In genomic region chr12:37633286-37633685, GRCm38 (mm10) we compare ENCODE assay signal across 21 mouse cellular contexts.
DNase-seq lines count a peak whose midpoint lies in the region; ATAC-seq lines count a peak whose summit lies in the region.
"Had no signal": no experiment of that assay in that cellular context is flagged by ENCODE, and none has a peak within 500 bp of the region (broad histone marks: within the 10 kb centered on the region; RNA-seq: fewer than 3 reads in every experiment).

No protein-coding gene starts in this region.

- no peak for ATAC-seq in hindbrain, embryonic 16.5 days
- ATAC-seq in megakaryocyte, adult 5-6 weeks (ENCODE audit: poor library complexity, severe bottlenecking): no peak
- ATAC-seq: forebrain, embryonic 15.5 days had no signal

- H3K27me3 ChIP-seq in hindbrain, embryonic 16.5 days (replicated peaks; ENCODE audit: control insufficient read depth, insufficient read depth, low read length): no peaks in the 10 kb centered on the region
- H3K27me3 ChIP-seq: embryonic facial prominence, embryonic 15.5 days; forebrain, embryonic 15.5 days; heart, embryonic 15.5 days had no signal

- H3K36me3 ChIP-seq in hindbrain, embryonic 16.5 days (ENCODE audit: control insufficient read depth, insufficient read depth, low read length): no peaks in the 10 kb centered on the region
- H3K36me3 ChIP-seq: embryonic facial prominence, embryonic 15.5 days; forebrain, embryonic 10.5 days; forebrain, embryonic 15.5 days; heart, embryonic 15.5 days; hindbrain, embryonic 10.5 days had no signal

- no peak overlapping the region for H3K9ac ChIP-seq in hindbrain, embryonic 16.5 days (ENCODE audit: low read depth, low read length)
- H3K9ac ChIP-seq: embryonic facial prominence, embryonic 15.5 days; forebrain, embryonic 15.5 days; heart, embryonic 15.5 days; hindbrain, embryonic 14.5 days had no signal

- H3K4me1 ChIP-seq in hindbrain, embryonic 16.5 days (ENCODE audit: control insufficient read depth, insufficient read depth, low read depth, low read length): no peaks in the 10 kb centered on the region
- H3K4me1 ChIP-seq: embryonic facial prominence, embryonic 15.5 days; forebrain, embryonic 10.5 days; forebrain, embryonic 15.5 days; heart, embryonic 15.5 days; hindbrain, embryonic 10.5 days had no signal

- 75% methylated on average over 4 of the region's 4 CpGs for WGBS in hindbrain, embryonic 16.5 days

- H3K9me3 ChIP-seq in hindbrain, embryonic 16.5 days (ENCODE audit: control insufficient read depth, low read length): no peaks in the 10 kb centered on the region
- H3K9me3 ChIP-seq: embryonic facial prominence, embryonic 15.5 days; forebrain, embryonic 10.5 days; forebrain, embryonic 15.5 days; heart, embryonic 15.5 days; hindbrain, embryonic 10.5 days had no signal

- DNase-seq in Muller cell, postnatal 12 days (ENCODE audit: inconsistent ontology term): peak; percentile 2
- peak; percentile 44 for DNase-seq in brain, adult 2 months (ENCODE audit: low read depth, low spot score)
- DNase-seq in layer of hippocampus, adult 8-10 months (ENCODE audit: low spot score in 2 of 2): peak; percentile 15 to 28
- peak; percentile 10 to 38 for DNase-seq in layer of hippocampus, postnatal 36 days
- no peak for DNase-seq in adrenal gland, adult 2 months
- DNase-seq: adrenal gland, postnatal 14 days; cerebellum, adult 18-20 months; cerebellum, adult 9-11 months; cerebellum, postnatal 36 days; gastrocnemius, postnatal 14 days; heart, adult 2 months had no signal

- no peak overlapping the region for H3K27ac ChIP-seq in hindbrain, embryonic 16.5 days (ENCODE audit: low read depth, low read length)
- H3K27ac ChIP-seq: embryonic facial prominence, embryonic 15.5 days; forebrain, embryonic 10.5 days; forebrain, embryonic 15.5 days; heart, adult 2 months; heart, embryonic 15.5 days; hindbrain, embryonic 10.5 days; hindbrain, embryonic 14.5 days had no signal

- H3K4me2 ChIP-seq in hindbrain, embryonic 16.5 days (ENCODE audit: low read length): no peak overlapping the region
- H3K4me2 ChIP-seq: embryonic facial prominence, embryonic 15.5 days; forebrain, embryonic 15.5 days; heart, embryonic 11.5 days; heart, embryonic 15.5 days; hindbrain, embryonic 14.5 days had no signal

- no peak overlapping the region for H3K4me3 ChIP-seq in hindbrain, embryonic 16.5 days (ENCODE audit: low read length)
- H3K4me3 ChIP-seq: embryonic facial prominence, embryonic 15.5 days; erythroblast, embryonic 14.5 days; forebrain, embryonic 10.5 days; forebrain, embryonic 15.5 days; heart, adult 2 months; heart, embryonic 15.5 days; hindbrain, embryonic 10.5 days had no signal
